Mouse (Mus musculus) heart, embryonic 10.5 days (tissue): Measurements from ENCODE around the gene Gm42742. TPM values are rescaled to one million over a fixed set of nuclear protein-coding genes. Genes with fewer than 3 reads are reported as not detected.

Experiments
- DNase-seq: peaks from one replicate; pipeline ENCODE4 v3.0.0-alpha.2; 2017; ENCODE audit warnings: low spot score
- H3K27ac ChIP-seq: fragments of 300-500 bp; sonication (generic); 2 replicates; pipeline ENCODE4 v1.5.1; 2016; ENCODE audit warnings: mild to moderate bottlenecking
- H3K27me3 ChIP-seq: fragments of 300-500 bp; sonication (generic); 2 replicates; pipeline ENCODE4 v1.6.1; 2016; ENCODE audit warnings: mild to moderate bottlenecking; ENCODE audit not compliant: poor library complexity, insufficient read depth, severe bottlenecking
- H3K36me3 ChIP-seq: fragments of 300-500 bp; sonication (generic); 2 replicates; pipeline ENCODE4 v1.6.1; 2016; ENCODE audit warnings: mild to moderate bottlenecking, moderate library complexity
- H3K4me1 ChIP-seq: fragments of 300-500 bp; sonication (generic); 2 replicates; pipeline ENCODE4 v1.6.1; 2016; ENCODE audit warnings: mild to moderate bottlenecking
- H3K4me3 ChIP-seq: fragments of 300-500 bp; sonication (generic); 2 replicates; pipeline ENCODE4 v1.5.1; 2016; ENCODE audit warnings: mild to moderate bottlenecking, moderate library complexity
- H3K9me3 ChIP-seq: fragments of 300-500 bp; sonication (generic); 2 replicates; pipeline ENCODE4 v1.6.1; 2016; ENCODE audit warnings: mild to moderate bottlenecking, moderate library complexity
- WGBS: fragments of 180-500 bp; shearing (Covaris S2); methylation state at CpG from one replicate; pipeline ENCODE4 v1.1.7; 2016; 5-methylcytosine and 5-hydroxymethylcytosine counted together
- polyA plus RNA-seq: library from polyadenylated mRNA; unstranded; fragments of >200 nt; fragmentation: Nextera tagmentation; extraction: Ambion mirVana; gene quantifications from 2 replicates; pipeline ENCODE4 v1.2.1, GENCODE M21; 2016

Gm42742 gene
- polyA plus RNA-seq, 1 experiment from 2014 or later: 20.6 TPM

DNA sequence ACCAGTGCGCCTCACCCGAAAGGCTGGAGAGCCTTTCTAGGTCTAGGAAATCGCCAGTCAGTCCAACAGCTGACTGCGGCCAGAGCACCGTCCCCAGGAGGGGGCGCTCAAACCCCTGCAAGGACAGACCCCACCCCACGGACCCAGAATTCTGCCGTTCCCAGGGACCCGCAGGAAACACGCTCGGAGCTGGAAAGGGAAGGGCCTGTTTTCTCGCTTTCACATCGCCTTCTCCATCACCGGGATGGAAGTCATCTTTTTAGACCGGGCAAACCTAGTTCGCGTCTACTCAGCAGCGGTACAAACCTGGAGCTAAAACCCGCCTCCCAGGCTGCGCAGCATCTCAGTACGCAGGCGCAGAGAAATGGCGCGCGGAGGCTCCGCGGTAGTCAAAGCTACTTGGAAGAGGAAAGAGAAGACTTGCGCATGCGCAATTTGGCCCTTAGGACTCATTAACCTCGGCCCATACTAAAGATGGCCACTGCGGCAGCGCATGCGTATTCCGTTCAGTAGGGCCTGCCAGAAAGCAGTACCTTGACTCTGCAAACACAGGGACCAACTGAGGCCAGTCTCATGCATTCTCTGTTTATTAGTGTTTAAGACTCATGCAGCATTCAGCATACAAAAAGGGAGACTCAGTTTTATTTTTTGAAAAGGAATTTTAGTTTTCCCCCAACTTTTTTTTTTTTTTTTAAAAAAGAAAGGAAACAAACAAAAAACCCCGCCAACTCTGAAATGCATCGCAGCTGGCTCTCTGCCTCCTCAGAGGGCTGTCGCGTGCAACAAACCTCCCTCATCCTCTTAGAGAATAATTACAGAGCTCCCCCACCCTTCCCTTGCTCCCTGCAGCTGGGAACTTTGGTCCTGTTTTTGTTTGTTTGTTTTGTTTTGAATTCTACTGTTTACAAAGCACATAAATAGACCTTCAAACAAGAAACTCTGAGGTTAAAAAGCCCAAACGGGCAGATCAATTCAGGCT is 3.6 kb downstream of the Gm42742 start, which contains the start of gene Pagr1a:
TSS of gene Pagr1a (minus strand) at position 382 of the 979 bp plus-strand sequence.
- WGBS: 5% methylated on average over 39 of the region's 39 CpGs
- Histone ChIP-seq H3K9me3 (no peaks in the 10 kb centered on the region), H3K36me3 (peaks cover 36% of the 10 kb centered on the region), H3K27me3 (no peaks in the 10 kb centered on the region), H3K4me3 (peak within 1 kb of the TSS; percentile 94), H3K27ac (peak within 1 kb of the TSS; percentile 99), H3K4me1 (peaks cover 86% of the 10 kb centered on the region)
- DNase-seq: peak; percentile 99

DNA sequence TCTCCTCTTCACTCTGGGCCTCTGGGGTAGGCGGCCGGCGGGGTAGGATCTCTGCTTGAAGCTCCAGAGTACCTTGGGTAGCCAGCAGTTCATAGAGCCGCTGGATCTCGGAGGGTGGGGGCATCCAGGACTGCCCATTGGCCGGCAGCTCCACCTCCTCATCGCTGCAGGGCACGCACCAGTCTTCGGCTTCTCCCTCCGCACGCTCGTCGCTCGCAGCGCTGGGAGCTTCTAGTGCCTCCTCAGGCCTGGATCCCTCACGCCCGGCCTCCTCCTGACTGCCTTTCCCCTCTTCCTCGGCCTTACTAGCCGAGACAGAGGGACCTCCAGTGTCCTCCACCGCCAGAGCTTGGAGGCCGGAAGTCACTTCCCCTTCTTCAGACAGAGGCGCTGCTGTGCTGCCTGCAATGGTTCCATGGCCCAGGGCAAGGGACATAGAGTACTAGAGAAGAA is 4.4 kb downstream of the Gm42742 start:
- WGBS: under 1% methylated on average over 22 of the region's 22 CpGs
- DNase-seq: peak; percentile 90
- H3K4me3 ChIP-seq: peak overlapping the region; percentile 94
- peaks cover 78% of the 10 kb centered on the region for H3K4me1 ChIP-seq
- H3K27ac ChIP-seq: peak overlapping the region; percentile 99
- H3K9me3 ChIP-seq: no peaks in the 10 kb centered on the region
- peaks cover 33% of the 10 kb centered on the region for H3K36me3 ChIP-seq
- no peaks in the 10 kb centered on the region for H3K27me3 ChIP-seq

DNA sequence TGATC is 4.6 kb downstream of the Gm42742 start, which contains the start of gene Pagr1b:
TSS of gene Pagr1b (minus strand) at position 4 of the 5 bp plus-strand sequence.
- no peaks in the 10 kb centered on the region for H3K27me3 ChIP-seq
- peaks cover 76% of the 10 kb centered on the region for H3K4me1 ChIP-seq
- peak within 1 kb of the TSS; percentile 99 for H3K27ac ChIP-seq
- peak within 1 kb of the TSS; percentile 94 for H3K4me3 ChIP-seq
- no peak for DNase-seq
- H3K36me3 ChIP-seq: peaks cover 33% of the 10 kb centered on the region
- H3K9me3 ChIP-seq: no peaks in the 10 kb centered on the region

DNA sequence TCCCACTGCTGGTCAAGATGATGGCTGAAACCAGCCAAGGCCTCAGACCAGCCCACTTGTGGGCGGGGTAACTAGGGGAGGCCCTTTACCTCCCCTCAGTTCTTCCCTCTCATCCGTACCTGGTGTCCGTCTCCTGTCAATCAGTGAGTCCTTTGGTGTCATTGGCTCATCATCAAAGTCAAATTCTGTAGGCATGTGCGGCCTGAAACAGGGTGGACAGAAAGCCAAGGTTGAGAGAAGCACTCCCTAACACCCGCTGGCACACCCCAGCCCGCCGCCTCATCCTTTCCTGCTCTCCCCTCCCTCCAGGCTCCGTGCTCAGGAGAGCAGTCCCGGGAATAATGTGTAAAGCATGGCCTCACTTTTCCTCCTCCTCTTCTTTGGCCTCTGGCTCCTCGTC is 4.8 kb downstream of the Gm42742 start:
- H3K27ac ChIP-seq: peak overlapping the region; percentile 99
- no peaks in the 10 kb centered on the region for H3K9me3 ChIP-seq
- peak overlapping the region; percentile 94 for H3K4me3 ChIP-seq
- no peaks in the 10 kb centered on the region for H3K27me3 ChIP-seq
- DNase-seq: peak; percentile 92
- peaks cover 74% of the 10 kb centered on the region for H3K4me1 ChIP-seq
- peaks cover 33% of the 10 kb centered on the region for H3K36me3 ChIP-seq
- WGBS: 1% methylated on average over 10 of the region's 10 CpGs

DNA sequence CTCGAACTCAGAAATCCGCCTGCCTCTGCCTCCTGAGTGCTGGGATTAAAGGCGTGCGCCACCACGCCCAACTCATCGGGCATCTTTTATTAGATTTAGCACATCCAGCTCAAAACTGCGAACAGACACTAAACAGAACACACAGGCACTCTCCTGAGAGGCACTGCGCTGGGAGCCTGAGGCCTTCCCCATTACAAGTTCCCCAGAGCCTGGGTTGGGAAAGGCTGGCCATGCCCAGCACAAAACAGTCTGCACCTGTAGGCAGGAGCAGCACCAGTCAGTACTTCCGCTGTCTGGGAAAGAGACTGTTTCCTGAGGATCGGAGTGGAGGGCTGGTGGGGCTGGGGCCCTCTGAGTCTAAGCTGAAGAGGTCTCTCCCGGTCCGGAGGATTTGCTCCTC is 5.9 kb downstream of the Gm42742 start:
- no peak for DNase-seq
- H3K36me3 ChIP-seq: peaks cover 33% of the 10 kb centered on the region
- 0 out of 2 replicates have a peak overlapping the region, but pooled peaks have one; percentile 99 for H3K27ac ChIP-seq
- no peaks in the 10 kb centered on the region for H3K9me3 ChIP-seq
- H3K27me3 ChIP-seq: no peaks in the 10 kb centered on the region
- peaks cover 63% of the 10 kb centered on the region for H3K4me1 ChIP-seq
- 91% methylated on average over 12 of the region's 12 CpGs for WGBS
- H3K4me3 ChIP-seq: peak overlapping the region; percentile 94; the same call in 1 of the 2 replicates

DNA sequence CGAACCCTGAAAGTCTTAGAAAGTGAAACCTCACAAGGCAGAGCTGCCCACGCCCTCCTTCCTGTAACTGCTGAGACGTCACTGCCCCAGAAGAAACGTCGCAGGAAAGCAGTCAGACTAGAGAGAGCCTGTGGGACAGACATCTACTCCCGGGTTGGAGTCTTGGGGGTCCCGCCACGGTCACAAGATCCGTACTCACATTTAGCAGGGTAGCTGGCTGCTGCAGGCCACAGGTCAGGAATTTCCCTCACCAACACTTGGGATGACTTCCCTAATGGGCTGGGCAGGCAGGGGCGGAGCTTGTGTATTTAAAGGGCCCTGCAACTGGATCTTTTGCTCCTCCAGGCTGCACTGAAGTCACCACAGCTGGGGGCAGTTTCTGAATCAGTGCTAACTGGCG is 6.6 kb downstream of the Gm42742 start, which contains the start of gene Mvp:
TSS of gene Mvp (minus strand) at position 302 of the 400 bp plus-strand sequence.
- Histone ChIP-seq H3K36me3 (peaks cover 33% of the 10 kb centered on the region), H3K27me3 (no peaks in the 10 kb centered on the region), H3K27ac (peak within 1 kb of the TSS; percentile 99), H3K4me1 (peaks cover 58% of the 10 kb centered on the region), H3K9me3 (no peaks in the 10 kb centered on the region), H3K4me3 (peak within 1 kb of the TSS; percentile 94)
- DNase-seq: no peak
- 38% methylated on average over 11 of the region's 11 CpGs for WGBS

DNA sequence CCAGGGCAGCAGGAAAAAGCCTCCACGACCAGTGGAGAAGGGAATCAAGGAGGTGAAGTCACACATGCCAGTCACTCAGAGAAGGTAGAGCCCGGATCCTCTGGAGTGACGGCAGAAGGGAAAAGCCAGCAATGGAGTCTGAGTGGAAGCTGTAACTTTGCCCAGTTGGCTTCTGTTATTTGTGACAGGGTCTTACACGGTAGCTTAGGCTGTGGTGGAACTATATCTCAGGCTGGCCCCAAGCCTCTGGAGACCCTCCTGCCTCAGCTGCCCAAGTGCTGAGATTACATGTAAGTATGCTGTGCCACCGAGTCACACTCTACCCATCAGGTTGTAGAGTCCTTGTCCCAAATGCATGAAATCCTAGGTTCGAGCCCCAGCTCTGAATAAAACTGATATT is 7.5 kb downstream of the Gm42742 start:
- H3K4me3 ChIP-seq: peak overlapping the region; percentile 55; the same call in 1 of the 2 replicates
- H3K4me1 ChIP-seq: peaks cover 57% of the 10 kb centered on the region
- peaks cover 33% of the 10 kb centered on the region for H3K36me3 ChIP-seq
- H3K9me3 ChIP-seq: no peaks in the 10 kb centered on the region
- no peak overlapping the region for H3K27ac ChIP-seq
- DNase-seq: no peak
- WGBS: 93% methylated on average over 6 of the region's 6 CpGs
- H3K27me3 ChIP-seq: no peaks in the 10 kb centered on the region

DNA sequence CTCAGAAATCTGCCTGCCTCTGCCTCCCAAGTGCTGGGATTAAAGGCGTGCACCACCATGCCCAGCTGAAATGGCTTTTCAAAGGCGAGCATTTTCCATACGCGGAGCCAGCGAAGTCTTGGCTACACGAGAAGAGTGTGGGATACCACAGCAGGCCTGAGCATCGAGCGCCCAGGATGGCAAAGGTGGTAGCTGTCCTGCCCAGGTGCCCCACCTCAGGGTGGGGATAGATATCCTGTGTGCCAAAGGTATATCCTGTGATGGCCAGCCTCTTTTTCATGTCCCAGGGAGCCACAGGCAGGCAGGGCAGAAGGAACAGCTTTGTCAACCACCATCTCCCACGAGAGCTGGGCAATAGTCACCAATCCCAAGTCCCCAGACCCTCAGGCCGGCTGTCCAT is 8.1 kb downstream of the Gm42742 start:
- Histone ChIP-seq H3K4me1 (peaks cover 55% of the 10 kb centered on the region), H3K36me3 (peaks cover 33% of the 10 kb centered on the region), H3K9me3 (no peaks in the 10 kb centered on the region), H3K27ac (no peak overlapping the region), H3K27me3 (no peaks in the 10 kb centered on the region), H3K4me3 (no peak overlapping the region)
- WGBS: 93% methylated on average over 10 of the region's 10 CpGs
- no peak for DNase-seq

DNA sequence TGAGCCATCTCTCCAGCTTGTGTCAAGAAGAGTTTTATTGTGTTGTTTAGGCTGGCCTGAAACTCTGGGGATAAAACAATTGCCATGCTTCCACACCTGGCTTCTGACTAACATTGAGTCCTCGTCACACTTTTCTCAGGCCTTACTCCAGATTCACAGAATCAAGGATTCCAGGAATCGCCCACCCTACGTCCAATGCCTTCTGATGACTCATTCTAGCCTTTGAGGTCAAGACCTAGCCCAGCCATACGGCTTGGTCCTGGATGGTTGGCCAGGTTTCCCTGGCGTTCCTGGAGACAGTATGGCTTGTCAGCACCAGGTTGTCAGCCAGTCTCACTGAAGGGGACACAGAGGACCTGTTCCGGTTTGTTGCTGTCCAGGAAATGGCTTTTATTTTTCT is 8.5 kb downstream of the Gm42742 start:
- H3K27me3 ChIP-seq: no peaks in the 10 kb centered on the region
- WGBS: 72% methylated on average over 6 of the region's 6 CpGs
- DNase-seq: no peak
- H3K36me3 ChIP-seq: peaks cover 33% of the 10 kb centered on the region
- peaks cover 51% of the 10 kb centered on the region for H3K4me1 ChIP-seq
- no peak overlapping the region for H3K4me3 ChIP-seq
- H3K27ac ChIP-seq: no peak overlapping the region
- no peaks in the 10 kb centered on the region for H3K9me3 ChIP-seq

DNA sequence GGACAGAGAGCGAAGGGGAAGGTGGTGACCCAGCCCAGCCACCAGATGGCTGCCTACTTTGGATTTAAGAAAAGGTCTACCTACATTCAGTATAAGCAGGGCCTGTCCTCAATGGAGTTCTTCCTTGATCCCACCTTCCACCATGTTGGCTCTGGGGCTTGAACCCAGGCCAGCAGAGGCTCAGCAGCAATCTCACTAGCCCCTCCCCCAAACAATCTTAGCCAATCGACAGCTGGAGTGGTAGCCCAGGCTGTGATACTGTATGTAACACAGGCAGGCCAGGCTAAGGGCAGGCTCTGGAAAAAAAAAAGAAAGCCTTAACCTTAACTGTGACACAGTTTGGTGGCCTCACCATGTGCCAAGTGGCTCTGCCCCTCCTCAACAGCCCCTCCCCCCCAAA is 9.2 kb downstream of the Gm42742 start:
- peaks cover 48% of the 10 kb centered on the region for H3K4me1 ChIP-seq
- no peaks in the 10 kb centered on the region for H3K27me3 ChIP-seq
- 76% methylated on average over 2 of the region's 2 CpGs for WGBS
- DNase-seq: no peak
- H3K4me3 ChIP-seq: no peak overlapping the region
- H3K27ac ChIP-seq: no peak overlapping the region
- H3K36me3 ChIP-seq: peaks cover 33% of the 10 kb centered on the region
- no peaks in the 10 kb centered on the region for H3K9me3 ChIP-seq

DNA sequence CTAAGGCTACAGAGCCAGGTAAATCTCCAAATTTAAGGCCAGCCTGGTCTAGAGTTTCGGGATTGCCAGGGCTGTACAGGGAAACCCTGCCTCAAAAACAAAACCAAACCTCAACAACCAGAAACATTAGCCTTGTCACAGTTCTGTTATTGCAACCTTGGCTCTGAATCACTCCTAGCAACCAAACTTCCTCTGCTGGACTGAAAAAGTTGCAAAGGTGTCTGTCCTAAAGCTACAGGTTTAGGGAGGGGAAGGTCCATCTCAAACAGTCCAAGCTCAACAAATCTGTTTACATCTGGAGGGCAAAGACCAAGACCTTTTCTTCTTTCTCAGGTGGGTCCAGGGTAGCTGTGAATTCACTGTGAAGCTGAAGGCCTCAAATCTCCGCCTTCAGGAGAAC is 9.8 kb downstream of the Gm42742 start:
- H3K4me3 ChIP-seq: no peak overlapping the region
- no peaks in the 10 kb centered on the region for H3K9me3 ChIP-seq
- H3K27me3 ChIP-seq: no peaks in the 10 kb centered on the region
- no peak overlapping the region for H3K27ac ChIP-seq
- peaks cover 49% of the 10 kb centered on the region for H3K4me1 ChIP-seq
- peaks cover 33% of the 10 kb centered on the region for H3K36me3 ChIP-seq
- 94% methylated on average over 2 of the region's 2 CpGs for WGBS
- no peak for DNase-seq

DNA sequence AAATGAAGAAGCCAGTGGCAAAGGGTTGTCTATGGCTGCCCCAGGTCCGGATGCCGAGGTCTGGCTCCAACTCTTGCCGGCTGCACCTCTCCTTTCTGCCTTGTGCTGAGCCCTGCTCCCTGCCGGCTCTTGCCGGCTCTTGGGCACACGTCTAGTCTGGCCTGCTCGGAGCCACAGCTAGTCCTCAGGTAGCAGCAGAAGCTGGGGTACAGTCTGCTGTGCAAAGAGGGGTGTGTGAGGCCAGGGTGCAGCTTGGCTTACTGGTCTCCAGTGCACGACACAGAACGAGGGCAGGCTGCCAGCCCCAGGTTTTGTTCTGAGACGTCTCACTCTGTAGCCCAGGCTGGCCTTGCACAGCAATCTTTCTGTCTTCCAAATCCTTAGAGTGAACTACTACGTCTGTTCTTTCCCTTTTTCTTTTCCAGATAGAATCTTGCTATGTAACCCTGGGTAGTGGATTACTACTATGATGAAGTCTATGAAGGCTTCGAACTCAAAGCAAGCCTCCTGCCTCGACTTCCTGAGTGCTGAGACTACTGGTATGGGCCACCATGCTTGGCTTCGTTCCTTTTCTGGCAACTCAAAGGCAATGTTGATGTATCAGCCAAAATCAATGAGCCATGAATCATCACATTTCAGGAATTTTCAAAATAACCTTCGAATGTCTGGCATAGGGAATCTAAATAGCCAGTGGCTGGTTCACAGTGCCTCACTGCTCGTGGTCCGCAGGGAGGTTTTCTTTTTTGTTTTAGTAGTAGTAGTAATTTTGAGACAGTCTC is 11.4 kb downstream of the Gm42742 start:
- Histone ChIP-seq H3K4me1 (peaks cover 37% of the 10 kb centered on the region), H3K27ac (peak overlapping the region; percentile 57), H3K36me3 (peaks cover 21% of the 10 kb centered on the region), H3K4me3 (no peak overlapping the region), H3K27me3 (no peaks in the 10 kb centered on the region), H3K9me3 (no peaks in the 10 kb centered on the region)
- 82% methylated on average over 17 of the region's 17 CpGs for whole genome bisulfite sequencing
- DNase-seq: no peak
